Mouse (Mus musculus) layer of hippocampus, adult 8-10 months (tissue): Measurements from ENCODE around the gene Stil. TPM values are rescaled to one million over a fixed set of nuclear protein-coding genes. Genes with fewer than 3 reads are reported as not detected.
"Not testable (repeated sequence)": the region's sequence is repeated elsewhere in the genome, so short reads cannot be mapped to it uniquely, and the experiment has no call there.

Experiments
- DNase-seq, 2 experiments: peaks; one replicate each; pipeline ENCODE4 v3.0.0; 2022; ENCODE audit warnings: low spot score in 2 of 2
- total RNA-seq, 4 experiments: library from RNA; stranded (reverse); gene quantifications; 2 replicates each; pipeline ENCODE4 v1.2.4; 2022

Gene Stil
- under 1 TPM in 3 of 4 experiments, not detected in 1; 0.12 to 0.54 (median 0.20) TPM for total RNA-seq

GRCm38 (mm10) chr4:114999773-115000428, at the start of gene Stil:
TSS of gene Stil (plus strand) at chr4:115000159.
- peak; percentile 95 for DNase-seq

- no peak for DNase-seq
These were observed 46.8 kb upstream of the Stil start for GRCm38 (mm10) chr4:114953172-114953571.

- DNase-seq: no peak
These were observed 42.6 kb upstream of the Stil start for GRCm38 (mm10) chr4:114957403-114957802.

GRCm38 (mm10) chr4:114958231-114958630, 41.7 kb upstream of the Stil start:
- peak in 1 of 2 experiments; percentile 21 for DNase-seq

GRCm38 (mm10) chr4:114958786-114959185, 41.2 kb upstream of the Stil start:
- DNase-seq: no peak

GRCm38 (mm10) chr4:114959533-114959932, 40.4 kb upstream of the Stil start:
- DNase-seq: no peak

GRCm38 (mm10) chr4:114960881-114961280, 39.1 kb upstream of the Stil start:
- not testable (repeated sequence) for DNase-seq

GRCm38 (mm10) chr4:114970736-114971135, 29.2 kb upstream of the Stil start:
- DNase-seq: no peak

- DNase-seq: no peak
These were observed 26.7 kb upstream of the Stil start for GRCm38 (mm10) chr4:114973229-114973740.

- DNase-seq: no peak
These were observed 17.3 kb upstream of the Stil start for GRCm38 (mm10) chr4:114982619-114983018.

GRCm38 (mm10) chr4:114983020-114983419, 16.9 kb upstream of the Stil start:
- DNase-seq: no peak

- no peak for DNase-seq
These were observed 13.8 kb upstream of the Stil start for GRCm38 (mm10) chr4:114986211-114986590.

GRCm38 (mm10) chr4:114986591-114987432, 13.1 kb upstream of the Stil start, which contains the start of gene Cmpk1:
TSS of gene Cmpk1 (minus strand) at chr4:114987241.
- peak; percentile 63 to 79 for DNase-seq

GRCm38 (mm10) chr4:114994218-114994617, 5.7 kb upstream of the Stil start:
- no peak for DNase-seq

GRCm38 (mm10) chr4:114997051-114997450, 2.9 kb upstream of the Stil start:
- no peak for DNase-seq

GRCm38 (mm10) chr4:114999445-114999772, 550 bp upstream of the Stil start:
- DNase-seq: no peak

- DNase-seq: no peak
These were observed 453 bp downstream of the Stil start for GRCm38 (mm10) chr4:115000429-115000795.

GRCm38 (mm10) chr4:115014276-115014675, 14.3 kb downstream of the Stil start:
- no peak for DNase-seq

GRCm38 (mm10) chr4:115019997-115020396, 20.0 kb downstream of the Stil start:
- DNase-seq: no peak

- DNase-seq: no peak
These were observed 35.1 kb downstream of the Stil start for GRCm38 (mm10) chr4:115035043-115035442.

GRCm38 (mm10) chr4:115038242-115038641, 38.3 kb downstream of the Stil start:
- peak in 1 of 2 experiments; percentile 48 for DNase-seq

- no peak for DNase-seq
These were observed 45.7 kb downstream of the Stil start for GRCm38 (mm10) chr4:115045621-115046020.
